Mouse (Mus musculus) bone marrow, adult 2 months (tissue): Measurements from ENCODE around the gene Tcn2.

Experiments used
- CTCF ChIP-seq: fragments of 200-500 bp; IDR thresholded peaks from 2 replicates; pipeline ENCODE4 v1.5.1; 2011; ENCODE audit warnings: low read length, control low read depth; ENCODE audit not compliant: control insufficient read depth, insufficient read depth
- POLR2A ChIP-seq: fragments of 200-500 bp; IDR thresholded peaks from 2 replicates; pipeline ENCODE4 v1.6.1; 2011; ENCODE audit warnings: low read depth, mild to moderate bottlenecking, control low read depth, low read length, borderline replicate concordance; ENCODE audit not compliant: control insufficient read depth

DNA sequence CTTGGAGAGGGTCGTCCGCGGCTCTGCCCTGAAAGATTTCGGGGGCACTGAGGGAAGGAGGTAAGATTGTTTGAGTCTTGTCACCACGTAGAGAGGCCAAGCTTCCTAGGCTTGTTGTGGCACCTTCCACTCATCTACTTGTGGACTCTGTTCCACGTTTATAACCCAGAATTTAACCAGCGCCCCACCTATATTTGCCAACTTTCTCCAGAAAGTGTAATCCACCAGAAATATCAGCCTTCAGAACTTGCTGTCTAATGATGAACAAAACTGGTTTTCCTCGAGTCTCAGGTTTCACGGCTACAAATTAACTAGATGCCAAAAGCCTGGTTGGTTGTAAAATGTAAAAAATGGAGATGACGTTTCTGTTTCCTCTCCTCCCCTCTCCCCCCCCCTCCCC, 36.5 kb downstream of the Tcn2 start:
- TF ChIP-seq POLR2A = no peak
- no peak for TF ChIP-seq CTCF
